Mouse (Mus musculus) thymus, postnatal 0 days (tissue): ENCODE results near the gene Utp6. TPM values are rescaled to one million over a fixed set of nuclear protein-coding genes. Genes with fewer than 3 reads are reported as not detected.
"Not testable (repeated sequence)": the region's sequence is repeated elsewhere in the genome, so short reads cannot be mapped to it uniquely, and the experiment has no call there.

ENCODE experiments used
- DNase-seq: peaks from one replicate; pipeline ENCODE4 v3.0.0-alpha.2; 2015; ENCODE audit warnings: low spot score
- polyA plus RNA-seq: library from polyadenylated mRNA; unstranded; fragments of >200 nt; fragmentation: Nextera tagmentation; extraction: Ambion mirVana; gene quantifications from 2 replicates; pipeline ENCODE4 v1.2.1, GENCODE M21; 2015

Utp6 gene
- 58.3 and 60.7 TPM in 2 replicates for polyA plus RNA-seq

DNA sequence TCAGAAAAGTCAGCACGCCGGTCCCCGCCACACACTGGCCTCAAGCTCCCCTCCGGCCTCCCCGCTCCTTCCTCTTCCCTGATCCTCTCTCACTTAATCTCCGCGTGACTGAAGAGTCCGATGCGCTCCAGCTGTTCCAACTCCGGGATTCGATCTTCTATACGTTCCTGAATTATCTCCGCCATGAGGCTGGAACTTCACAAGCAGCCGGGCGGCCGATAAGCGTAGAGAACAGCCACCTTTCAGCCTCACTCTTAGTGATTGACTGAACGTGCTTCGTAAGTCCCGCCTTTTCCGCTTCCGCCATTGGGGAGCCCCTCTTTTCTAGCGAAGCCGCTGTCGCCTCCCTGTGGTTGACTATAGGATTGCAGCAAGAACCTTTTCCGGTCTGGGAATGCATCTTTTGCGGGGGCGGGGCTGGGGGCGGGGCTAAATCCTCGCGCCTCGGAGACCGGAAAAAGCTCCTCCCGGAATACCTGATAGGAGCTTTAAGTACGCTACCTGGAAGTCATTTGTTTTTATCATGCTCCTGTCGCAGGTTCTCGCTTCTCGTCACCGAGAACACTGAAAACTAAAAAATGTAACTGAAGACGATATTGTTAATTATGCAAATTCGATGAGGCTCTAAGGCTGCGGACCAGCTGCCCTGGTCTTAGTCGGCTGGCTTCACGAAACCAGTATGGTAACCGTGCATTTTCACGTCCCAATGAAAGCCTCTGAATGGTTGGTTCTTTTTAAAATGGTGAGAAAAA is at the start of gene Utp6:
Gene Utp6 (minus strand): TSS at position 266 of the 752 bp plus-strand sequence.
- peak; percentile 100 for DNase-seq

DNA sequence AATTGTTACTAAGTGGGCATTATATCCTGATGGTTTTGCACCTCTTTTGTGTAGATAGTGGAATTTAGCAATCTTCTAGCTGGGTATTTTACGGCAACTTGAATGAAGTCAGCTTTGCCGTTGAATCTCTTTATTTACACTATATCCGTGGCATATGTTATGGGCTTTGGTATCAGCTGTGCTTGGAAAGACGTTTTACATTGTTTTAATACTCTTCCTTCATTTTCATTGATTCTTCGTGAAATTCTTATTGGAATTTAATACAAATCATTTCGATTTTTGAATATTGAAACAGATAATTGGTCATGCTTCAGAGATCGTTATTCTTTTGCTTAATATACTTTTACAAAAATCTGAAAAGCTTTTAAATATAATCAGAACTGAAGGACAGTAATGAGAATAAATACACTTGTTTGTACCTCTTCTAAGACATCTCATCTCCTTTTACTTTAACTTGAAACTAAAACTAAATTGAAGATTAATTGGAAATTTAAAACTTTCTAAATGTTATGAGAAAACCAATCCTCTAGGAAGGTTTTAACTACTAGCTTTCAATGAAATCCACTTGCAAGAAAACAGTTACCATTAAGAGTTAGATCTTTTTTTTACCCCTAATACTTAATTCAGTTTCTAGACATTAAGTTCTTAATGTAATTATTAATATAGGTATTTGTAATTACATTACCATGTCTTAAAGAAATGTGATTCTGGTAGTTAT is 32.2 kb upstream of the Utp6 start:
- no peak for DNase-seq

DNA sequence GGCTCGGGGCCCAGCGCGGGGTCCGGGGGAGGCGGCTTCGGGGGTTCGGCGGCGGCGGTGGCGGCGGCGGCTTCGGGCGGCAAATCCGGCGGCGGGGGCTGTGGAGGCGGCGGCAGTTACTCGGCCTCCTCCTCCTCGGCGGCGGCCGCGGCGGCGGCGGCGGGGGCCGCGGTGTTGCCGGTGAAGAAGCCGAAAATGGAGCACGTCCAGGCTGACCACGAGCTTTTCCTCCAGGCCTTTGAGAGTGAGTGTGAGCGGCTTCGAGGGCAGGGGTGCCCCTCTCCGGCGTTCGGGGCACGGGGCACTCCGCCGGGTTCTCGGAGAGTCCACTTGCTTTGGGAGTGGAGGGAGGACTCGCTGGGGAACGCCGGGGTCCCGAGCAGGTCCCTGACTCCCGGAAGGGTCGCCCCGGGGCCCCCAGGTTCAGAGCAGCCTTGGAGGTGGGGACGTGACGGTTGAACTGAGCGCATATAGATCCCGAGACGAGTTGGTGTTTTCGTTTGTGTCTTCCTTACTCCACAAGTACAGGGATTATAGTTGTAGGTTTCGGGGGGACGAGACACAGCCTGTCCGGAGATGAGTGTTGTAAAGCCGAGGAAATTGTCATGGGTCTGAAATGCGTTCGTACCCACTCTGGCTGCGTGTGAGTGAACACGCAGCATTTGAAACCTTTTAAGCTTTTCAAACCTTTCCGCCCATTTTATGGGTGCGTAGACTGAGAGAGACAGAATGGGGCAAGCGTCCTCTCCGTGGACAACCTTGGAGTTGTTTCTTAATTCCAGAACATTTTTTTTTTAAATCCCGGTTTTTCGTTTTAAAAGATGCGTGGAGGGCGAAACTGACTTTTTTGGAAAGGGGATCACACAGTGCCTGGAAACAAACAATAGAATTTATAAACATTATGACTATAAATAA is 31.4 kb upstream of the Utp6 start:
- peak; percentile 50 for DNase-seq

DNA sequence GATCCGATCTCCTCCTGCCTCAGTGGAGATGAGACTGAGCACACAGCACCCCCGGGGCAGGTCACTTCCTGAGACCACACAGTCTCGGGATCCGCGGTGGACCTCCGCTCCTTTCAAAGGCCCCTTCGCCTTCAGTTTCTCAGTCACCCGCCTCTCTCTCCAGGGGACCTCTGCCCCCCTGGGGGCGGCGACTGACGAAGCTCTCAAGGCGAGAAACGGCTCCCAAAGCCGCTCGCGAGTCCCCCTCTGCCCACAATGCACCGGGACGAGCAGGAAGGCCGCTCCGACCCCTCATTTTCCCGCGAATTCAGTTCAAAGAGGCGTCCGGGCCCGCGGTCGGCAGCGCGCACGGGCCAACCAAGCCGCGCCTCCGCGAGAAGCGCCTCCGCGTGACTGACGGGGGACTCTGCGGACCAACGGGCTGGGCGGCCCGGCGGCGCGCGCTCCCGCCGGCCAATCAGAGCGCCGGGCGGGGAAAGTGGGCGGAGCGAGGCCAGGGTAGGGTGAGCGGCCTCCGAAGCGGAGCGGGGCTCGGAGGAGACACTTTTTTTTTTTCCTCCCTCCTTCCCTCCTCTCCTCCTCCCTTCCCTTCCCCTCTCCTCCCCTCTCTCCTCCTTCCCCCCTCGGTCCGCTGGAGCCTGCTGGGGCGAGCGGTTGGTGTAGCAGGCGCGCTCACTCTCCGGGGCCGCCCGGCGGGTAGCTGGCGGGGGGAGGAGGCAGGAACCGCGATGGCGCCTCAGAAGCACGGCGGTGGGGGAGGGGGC is 30.6 kb upstream of the Utp6 start, which contains the start of gene Suz12:
Gene Suz12 (plus strand): TSS at position 515 of the 764 bp plus-strand sequence.
- peak; percentile 97 for DNase-seq

DNA sequence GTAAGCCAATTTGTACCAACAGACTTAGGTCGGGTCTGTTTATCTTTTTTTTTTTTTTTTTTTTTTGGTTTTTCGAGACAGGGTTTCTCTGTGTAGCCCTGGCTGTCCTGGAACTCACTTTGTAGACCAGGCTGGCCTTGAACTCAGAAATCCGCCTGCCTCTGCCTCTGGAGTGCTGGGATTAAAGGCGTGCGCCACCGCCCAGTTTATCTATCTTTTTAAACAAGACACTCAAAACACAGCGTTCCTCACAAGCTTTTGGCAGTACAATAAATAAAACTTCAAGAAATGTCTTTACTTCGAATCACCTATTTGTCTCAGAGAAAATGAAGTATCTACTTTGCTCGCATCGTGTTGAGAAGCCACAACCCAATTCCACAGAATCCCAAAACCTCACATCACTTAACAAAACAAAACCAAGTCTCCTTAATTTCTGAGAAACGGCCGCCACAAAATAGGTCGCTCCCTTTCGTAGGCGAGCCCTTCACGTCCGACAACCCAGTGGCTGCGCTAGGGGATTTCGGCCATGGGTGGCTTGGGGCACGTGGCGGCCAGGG is 29.9 kb upstream of the Utp6 start:
- DNase-seq = no peak

DNA sequence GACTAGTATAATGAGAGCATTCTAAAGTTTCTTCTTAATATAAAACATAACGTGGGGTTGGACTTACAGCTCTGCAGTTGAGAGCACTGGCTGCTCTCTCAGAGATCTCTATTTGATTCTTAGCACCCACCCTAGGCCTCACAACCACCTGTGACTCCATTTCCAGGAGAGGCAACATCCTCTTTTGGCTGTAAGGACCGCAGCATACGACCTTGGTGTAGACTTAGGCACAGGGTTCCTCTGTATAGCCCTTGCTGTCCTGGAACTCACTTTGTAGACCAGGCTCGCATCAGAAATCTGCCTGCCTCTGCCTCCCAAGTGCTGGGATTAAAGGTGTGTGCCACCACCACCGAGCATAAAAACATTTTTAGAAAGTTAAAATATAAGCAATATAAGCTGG is 29.4 kb upstream of the Utp6 start:
- DNase-seq = no peak

DNA sequence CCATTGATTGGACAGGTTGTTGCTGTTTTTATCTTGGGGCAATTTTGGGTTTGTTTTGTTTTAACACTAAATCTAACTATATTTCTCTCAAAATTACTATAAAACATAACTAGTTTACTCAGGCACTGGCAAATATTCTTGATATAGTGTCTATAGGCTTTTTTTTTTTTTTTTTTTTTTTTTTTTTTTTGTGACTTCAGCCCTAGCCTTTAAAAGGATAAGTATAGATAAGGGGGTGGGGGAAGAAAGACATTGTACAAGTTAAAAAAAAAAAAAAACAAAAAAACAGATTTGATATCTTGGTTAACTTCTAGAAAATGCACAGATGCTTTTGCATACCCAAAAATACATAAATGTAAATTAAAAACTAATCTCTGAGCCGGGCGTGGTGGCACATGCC is 27.9 kb upstream of the Utp6 start:
- DNase-seq = no peak

DNA sequence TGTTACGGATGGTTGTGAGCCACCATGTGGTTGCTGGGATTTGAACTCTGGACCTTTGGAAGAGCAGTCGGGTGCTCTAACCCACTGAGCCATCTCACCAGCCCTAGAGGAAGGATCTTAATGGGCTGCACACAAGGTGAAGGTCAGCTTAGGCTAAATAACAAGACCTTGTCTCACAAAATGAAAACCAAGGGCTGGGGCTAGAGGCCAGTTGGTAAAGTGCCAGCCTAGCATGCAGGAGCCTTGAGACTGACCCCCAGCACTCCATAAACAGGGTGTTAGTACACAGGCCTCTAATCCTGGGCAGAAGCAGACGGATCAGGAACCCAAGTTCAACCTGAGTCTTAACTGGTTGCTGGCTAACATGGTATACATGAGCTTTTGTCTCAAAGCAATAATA is 25.7 kb upstream of the Utp6 start:
- DNase-seq = no peak

DNA sequence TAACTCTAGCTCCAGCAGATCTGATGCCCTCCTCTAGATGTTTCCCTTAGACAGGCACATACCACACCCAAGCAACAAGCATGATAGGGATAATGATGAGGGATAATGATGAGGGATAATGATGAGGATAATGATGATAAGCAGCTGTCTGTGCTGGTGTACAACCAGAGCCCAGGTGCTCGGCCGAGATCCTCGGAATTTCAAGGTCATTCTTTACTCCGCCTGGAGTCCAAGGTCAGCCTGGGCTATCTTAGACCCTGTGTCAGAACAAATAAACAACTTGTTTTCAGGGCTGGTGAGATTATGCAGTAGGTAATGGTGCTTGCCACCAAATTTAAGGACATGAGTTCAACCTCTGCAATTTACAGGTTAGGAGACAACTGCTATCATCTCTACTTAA is 24.7 kb upstream of the Utp6 start:
- DNase-seq = no peak

DNA sequence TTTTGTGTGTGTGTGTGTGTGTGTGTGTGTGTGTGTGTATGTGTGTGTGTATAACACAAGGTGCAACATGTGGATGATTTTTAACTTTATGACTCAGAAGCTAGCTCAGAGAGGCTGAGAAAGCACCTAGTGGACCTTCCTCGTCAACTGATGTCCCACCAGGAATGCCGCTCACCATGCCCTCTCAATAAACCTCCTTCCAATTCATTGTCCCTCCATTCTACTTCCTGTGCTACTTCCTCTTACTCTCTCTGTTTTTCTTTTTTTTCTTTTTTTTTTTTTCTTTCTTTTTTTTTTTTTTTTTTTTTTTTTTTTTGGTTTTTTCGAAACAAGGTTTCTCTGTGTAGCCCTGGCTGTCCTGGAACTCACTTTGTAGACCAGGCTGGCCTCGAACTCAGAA is 15.6 kb upstream of the Utp6 start:
- DNase-seq = not testable (repeated sequence)

DNA sequence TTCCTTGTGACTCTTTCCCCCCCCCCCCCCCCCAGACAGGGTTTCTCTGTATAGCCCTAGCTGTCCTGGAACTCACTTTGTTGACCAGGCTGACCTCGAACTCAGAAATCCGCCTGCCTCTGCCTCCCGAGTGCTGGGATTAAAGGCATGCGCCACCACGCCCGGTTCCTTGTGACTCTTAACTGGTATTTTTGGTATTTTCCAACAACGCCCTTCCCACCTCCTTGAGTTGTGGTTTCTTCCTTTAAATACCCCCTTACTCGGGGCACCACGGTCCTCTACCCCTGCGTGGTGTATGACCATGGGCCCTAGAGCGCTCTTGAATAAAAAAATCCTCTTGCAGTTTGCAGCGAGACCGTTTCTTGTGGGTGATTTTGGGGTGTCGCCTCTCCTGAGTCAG is 14.9 kb upstream of the Utp6 start:
- DNase-seq = not testable (repeated sequence)

DNA sequence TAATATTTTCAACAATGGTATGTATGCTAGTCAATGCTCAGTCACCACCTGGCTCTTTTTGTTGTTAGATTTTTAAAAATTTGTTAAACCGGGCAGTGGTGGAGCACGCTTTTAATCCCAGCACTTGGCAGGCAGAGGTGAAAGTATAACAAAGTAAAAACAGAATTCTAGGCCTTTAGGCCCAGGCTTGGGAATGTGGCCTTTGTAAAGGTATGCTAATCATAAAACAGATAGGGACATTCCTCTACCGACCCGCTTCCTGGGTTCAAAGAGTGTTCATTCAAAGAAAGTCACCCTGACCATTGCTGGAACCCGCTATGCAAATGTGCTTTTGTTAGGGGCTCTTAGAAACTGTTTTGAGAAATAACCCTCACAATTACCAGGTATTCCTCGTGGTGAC is 14.5 kb upstream of the Utp6 start:
- not testable (repeated sequence) for DNase-seq

DNA sequence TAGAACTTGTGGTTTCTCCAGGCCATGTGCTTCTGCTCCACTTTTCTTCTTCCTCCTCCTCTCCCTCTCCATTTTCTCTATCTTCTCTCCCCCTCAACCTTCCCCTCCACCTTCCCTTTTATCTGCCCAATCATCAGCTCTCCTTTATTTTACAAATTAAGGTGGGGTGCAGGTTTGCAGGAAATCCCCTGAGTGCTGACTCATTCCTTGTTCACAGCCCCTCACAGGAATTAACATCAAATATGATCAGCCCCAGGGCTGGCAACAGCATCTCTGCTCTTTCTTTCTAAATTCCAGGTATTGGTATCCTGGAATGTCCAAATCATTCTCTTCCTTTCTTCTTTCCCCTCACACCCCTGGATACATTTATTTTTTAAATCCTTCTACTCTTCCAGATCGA is 14.0 kb upstream of the Utp6 start:
- DNase-seq = no peak

DNA sequence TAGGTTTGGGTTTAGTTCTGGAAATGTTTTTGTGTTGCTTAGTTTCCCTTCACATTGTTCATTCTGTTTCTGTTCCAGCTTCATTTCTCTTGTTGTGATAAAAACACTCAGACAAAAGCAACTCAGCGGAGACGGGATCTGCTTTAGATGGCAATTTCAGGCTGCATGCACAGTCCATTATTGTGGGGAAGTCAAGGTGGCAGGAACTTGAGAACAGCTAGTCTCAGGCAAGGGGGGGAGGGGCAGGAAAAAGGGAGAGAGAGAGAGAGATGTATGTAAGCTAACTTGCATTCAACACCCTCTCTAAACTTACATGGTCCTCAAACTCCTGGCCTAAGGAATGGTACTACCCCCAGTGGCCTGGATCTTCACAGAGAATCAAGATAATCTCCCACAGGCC is 13.2 kb upstream of the Utp6 start:
- DNase-seq = no peak

DNA sequence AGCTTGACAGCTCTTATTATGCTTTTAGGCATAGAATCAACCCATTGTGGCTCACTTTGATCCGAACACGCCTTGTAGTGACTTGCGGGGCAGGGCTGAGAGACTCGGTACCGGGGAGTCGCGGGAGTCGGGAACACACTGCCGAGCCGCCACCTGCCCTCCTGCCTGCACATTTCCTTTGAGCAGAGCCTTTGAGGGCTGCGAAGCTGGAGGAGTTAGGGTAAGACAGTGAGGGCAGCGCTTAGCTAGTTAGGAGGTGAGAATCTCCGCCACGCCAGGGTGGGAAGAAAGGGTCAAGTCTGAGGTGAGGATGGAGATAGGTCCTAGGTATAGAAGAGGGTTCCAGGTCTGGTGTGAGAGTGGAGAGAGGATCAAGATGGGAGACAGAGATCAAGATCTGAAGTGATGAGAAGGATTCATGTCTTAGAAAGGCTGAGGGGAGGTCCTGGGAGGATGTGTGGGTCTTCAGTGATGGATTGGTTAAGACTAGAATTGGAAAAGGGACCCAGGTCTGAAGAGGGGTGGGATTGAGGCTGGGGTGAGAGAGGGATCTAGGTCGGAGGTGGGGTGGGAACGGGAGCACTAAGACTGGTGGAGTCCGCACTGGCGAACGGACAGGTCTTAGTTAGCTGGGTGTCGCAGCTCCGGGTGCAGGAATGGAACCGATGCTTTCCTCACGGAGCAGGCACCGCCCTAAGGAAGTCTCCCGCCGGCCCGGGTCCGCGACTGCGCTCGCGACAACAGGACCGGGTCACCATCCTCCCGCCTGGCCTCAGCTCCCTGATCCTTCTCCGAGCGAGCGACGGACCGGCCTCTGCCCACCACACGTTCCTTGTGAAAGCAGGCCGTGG is 11.7 kb upstream of the Utp6 start:
- peak; percentile 36 for DNase-seq

DNA sequence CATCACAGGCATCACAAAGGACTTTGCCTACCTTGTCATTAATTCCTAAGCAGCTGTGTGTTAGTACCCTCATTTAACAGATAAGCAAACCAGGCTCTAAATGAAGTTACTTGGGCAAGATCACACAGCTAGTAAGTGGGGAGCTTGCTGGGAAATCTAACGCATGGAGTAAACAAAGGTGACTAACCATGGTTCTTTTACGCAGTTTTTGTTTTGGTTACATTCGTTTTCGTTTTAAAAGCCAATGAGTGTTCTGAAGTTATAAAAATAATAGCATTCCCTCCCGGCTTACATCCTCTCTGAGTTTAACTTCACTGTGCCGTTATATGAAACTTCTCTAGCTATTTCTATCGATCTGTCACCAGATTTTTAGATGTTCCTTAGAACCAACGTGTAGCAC is 10.9 kb upstream of the Utp6 start:
- no peak for DNase-seq

DNA sequence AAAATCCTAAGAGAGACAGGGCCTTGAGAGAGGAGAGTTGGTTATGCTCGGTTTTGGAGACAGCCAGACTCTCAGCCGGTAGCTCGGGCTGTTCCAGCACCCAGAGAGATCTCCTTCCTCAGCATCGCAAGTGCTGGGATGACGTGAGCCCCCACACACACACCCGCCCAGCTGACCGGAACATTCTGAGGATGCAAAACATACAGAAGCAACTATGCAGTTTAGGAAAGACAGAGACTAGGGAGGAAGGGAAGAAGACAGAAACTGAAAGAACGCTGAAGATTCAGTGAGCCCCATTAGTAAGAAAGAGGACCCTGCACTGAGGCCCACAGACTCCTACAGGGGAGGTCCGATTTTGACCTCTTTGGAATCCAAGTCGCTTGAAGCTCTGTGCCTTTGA is 5.6 kb upstream of the Utp6 start:
- DNase-seq = no peak

DNA sequence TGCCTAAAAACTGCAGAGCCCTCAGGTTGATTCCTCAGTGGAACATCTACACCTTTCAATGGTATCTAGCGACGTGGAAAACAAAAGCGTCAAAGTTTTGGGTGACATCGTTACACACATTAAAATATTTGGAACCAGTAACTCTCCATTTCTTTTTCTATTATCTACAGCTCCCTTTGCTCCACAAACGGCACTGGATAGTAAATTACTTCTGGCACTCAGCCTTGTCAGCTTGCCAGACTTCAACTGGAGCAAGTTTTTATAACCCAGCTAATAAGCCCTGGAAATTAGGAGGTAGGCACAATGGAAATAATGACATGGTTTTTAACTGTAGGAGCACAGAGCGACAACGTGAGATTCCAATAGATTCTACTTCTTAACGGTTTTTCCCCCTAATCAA is 3.7 kb upstream of the Utp6 start:
- no peak for DNase-seq

DNA sequence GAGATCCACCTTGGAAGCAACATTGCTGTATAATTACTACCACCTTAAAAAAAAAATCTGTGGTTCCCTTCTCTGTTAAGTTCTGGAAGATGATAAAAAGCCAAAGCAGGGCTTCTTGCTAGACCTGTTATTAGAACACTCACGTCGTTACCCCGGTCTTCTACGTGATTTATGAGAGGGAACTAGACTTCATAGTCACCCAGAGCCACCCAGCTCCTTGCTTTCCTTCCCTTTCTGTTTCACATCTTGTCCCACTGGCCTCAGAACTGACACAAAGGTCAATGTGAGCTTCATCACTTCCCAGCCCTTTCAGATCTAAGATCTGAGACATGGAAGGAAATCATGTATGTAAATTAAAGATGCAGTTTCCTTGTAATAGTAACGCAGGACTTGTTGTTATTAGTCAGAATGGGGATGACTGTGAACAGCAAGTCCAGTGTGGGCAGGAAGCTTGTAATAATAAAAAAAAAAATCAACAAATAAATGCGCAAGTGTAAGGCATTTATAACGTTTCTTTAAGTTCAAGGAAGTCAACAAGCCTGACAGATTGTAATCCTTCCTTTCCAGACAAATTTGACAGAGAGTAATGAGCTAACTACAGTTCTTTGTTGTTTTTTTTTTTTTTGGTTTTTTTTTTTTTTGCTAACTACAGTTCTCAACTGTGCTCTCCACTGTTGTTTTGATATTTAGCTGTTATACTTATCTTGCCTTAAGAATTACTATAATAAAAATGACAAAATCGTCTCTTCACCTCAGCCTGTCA is 1.2 kb upstream of the Utp6 start:
- peak; percentile 7 for DNase-seq
